Mouse (Mus musculus) liver, embryonic 12.5 days (tissue): ENCODE measurements around the gene Pygo2. TPM values are rescaled to one million over a fixed set of nuclear protein-coding genes. Genes with fewer than 3 reads are reported as not detected.

Experiments
- ATAC-seq: fragments of 200-750 bp; cut with Nextera tagmentation; 2 replicates; pipeline ENCODE4 v1.8.0; 2017; ENCODE audit warnings: moderate number of reproducible peaks, mild to moderate bottlenecking, moderate library complexity
- H3K27ac ChIP-seq: fragments of 300-500 bp; sonication (generic); 2 replicates; pipeline ENCODE4 v1.5.1; 2016; ENCODE audit warnings: mild to moderate bottlenecking
- H3K27me3 ChIP-seq: fragments of 300-500 bp; sonication (generic); replicated peaks from 2 replicates; pipeline ENCODE4 v1.6.1; 2016; ENCODE audit warnings: mild to moderate bottlenecking, moderate library complexity
- H3K36me3 ChIP-seq: fragments of 300-500 bp; sonication (generic); 2 replicates; pipeline ENCODE4 v1.6.1; 2016; ENCODE audit warnings: mild to moderate bottlenecking, moderate library complexity
- H3K4me1 ChIP-seq: fragments of 300-500 bp; sonication (generic); 2 replicates; pipeline ENCODE4 v1.6.1; 2016
- H3K4me2 ChIP-seq: fragments of 300-500 bp; sonication (generic); 2 replicates; pipeline ENCODE4 v1.6.1; 2016; ENCODE audit warnings: mild to moderate bottlenecking, moderate library complexity
- H3K4me3 ChIP-seq: fragments of 300-500 bp; sonication (generic); 2 replicates; pipeline ENCODE4 v1.5.1; 2016; ENCODE audit warnings: mild to moderate bottlenecking, moderate library complexity
- H3K9ac ChIP-seq: fragments of 300-500 bp; sonication (generic); 2 replicates; pipeline ENCODE4 v1.6.1; 2016; ENCODE audit warnings: mild to moderate bottlenecking, moderate library complexity
- H3K9me3 ChIP-seq: fragments of 300-500 bp; sonication (generic); replicated peaks from 2 replicates; pipeline ENCODE4 v1.6.1; 2016; ENCODE audit warnings: mild to moderate bottlenecking, moderate library complexity
- WGBS: fragments of 180-500 bp; shearing (Covaris S2); methylation state at CpG from one replicate; pipeline ENCODE4 v1.1.7; 2016; ENCODE audit not compliant: insufficient replicate concordance; 5-methylcytosine and 5-hydroxymethylcytosine counted together
- polyA plus RNA-seq: library from polyadenylated mRNA; unstranded; fragments of >200 nt; fragmentation: Nextera tagmentation; extraction: Ambion mirVana; gene quantifications from 2 replicates; pipeline ENCODE4 v1.2.1, GENCODE M21; 2016

Pygo2 gene
- polyA plus RNA-seq, 1 experiment from 2014 or later: 23.1 TPM

DNA sequence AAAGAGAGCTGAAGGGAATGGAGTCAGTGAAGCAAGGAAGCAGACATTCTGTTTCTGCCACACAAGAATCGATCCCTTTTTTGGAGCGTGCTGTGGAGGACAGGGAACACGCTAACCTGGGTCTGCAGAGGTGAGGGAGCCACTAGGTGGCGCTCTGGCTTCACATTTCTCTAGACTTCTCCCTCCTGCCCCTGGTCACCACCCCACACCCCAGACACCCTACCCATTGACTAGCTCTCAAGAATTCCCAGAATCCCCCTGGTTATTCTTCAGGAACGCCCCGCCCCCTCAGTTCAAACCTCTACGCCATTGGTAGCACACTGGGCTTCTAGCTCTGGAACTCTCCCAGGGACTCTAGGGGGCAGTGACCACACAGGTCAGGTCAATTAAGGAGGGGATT is 19.5 kb downstream of the Pygo2 start:
- Histone ChIP-seq H3K4me1 (peaks cover 45% of the 10 kb centered on the region), H3K27ac (peak overlapping the region; percentile 53), H3K27me3 (no peaks in the 10 kb centered on the region), H3K9me3 (no peaks in the 10 kb centered on the region), H3K4me2 (peak overlapping the region; percentile 46), H3K36me3 (peaks cover 22% of the 10 kb centered on the region), H3K9ac (peak overlapping the region; percentile 46), H3K4me3 (0 out of 2 replicates have a peak overlapping the region, but pooled peaks have one; percentile 2)
- ATAC-seq: peak; percentile 67
- WGBS: 14% methylated on average over 7 of the region's 7 CpGs

DNA sequence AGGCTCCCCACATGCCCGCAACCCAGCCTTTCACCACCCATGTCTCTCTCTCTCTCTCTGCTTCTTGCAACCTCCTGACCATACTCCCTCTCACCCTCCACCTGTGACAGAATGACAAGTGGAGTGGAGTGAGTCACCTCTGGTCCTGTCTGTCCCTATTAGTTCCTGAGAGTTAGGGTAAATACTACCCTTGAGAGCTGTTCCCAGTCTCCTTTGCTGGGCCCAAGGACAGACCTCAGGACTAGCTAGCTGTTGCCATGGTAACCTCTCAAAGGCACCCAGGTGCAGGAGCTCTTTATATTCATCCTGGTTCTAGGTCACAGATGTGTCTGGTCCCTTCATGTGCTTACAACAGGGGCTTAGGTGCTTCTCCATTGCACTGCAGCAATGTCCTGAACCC is 21.9 kb downstream of the Pygo2 start:
- no peak for ATAC-seq

DNA sequence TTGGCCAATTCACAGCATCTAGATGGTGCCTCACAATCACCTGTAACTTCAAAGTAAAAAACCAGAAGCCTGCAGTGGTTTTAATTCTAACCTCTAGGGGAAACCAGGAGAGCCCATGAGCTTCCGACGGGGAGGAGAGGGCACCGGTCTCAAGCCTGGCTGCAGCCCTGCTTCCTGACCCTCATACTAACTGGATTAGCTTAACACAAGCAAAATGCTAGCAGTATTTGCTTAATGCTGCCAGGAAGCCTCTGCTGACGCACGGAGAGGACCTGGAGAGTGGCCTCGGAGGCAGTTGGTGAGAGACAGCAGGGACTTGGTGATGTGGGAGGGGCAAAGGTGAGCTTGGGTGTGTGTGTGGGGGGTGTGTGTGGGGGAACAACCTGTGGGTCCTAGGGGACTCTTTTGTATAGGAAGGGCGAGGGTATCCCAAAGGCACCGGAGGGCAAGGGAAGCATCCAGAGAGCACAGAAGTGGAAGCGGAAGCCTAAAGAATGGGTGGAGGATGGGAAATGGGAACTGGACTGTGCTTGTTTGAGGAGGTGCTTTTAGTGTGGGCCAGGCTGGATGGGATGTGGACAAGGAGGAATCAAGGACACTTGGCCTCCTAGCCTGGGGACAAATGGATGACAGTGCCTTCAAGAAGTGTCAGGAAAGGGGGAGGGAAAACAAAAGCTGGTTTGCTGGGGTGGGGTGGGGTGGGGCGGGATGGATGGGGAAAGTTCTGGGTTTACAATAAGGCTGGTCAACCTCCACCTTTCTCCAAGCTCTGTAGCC is 24.6 kb downstream of the Pygo2 start, which contains the start of gene Pmvk:
Gene Pmvk (plus strand): TSS at position 141 of the 777 bp plus-strand sequence.
- Histone ChIP-seq H3K4me1 (peaks cover 57% of the 10 kb centered on the region), H3K27ac (no peak within 1 kb of the TSS), H3K4me2 (no peak within 1 kb of the TSS), H3K27me3 (no peaks in the 10 kb centered on the region), H3K9me3 (no peaks in the 10 kb centered on the region), H3K9ac (no peak within 1 kb of the TSS), H3K4me3 (no peak within 1 kb of the TSS), H3K36me3 (no peaks in the 10 kb centered on the region)
- no peak for ATAC-seq
- WGBS: 65% methylated on average over 10 of the region's 10 CpGs

More for the DNA sequence above, 21.9 kb downstream of the Pygo2 start:
- Histone ChIP-seq H3K4me2 (no peak overlapping the region), H3K9me3 (no peaks in the 10 kb centered on the region), H3K9ac (no peak overlapping the region), H3K36me3 (0 out of 2 replicates have a peak, but pooled peaks cover 5% of the 10 kb centered on the region), H3K27me3 (no peaks in the 10 kb centered on the region), H3K27ac (no peak overlapping the region), H3K4me1 (peaks cover 54% of the 10 kb centered on the region), H3K4me3 (no peak overlapping the region)
- 71% methylated on average over 1 of the region's 1 CpGs for WGBS

DNA sequence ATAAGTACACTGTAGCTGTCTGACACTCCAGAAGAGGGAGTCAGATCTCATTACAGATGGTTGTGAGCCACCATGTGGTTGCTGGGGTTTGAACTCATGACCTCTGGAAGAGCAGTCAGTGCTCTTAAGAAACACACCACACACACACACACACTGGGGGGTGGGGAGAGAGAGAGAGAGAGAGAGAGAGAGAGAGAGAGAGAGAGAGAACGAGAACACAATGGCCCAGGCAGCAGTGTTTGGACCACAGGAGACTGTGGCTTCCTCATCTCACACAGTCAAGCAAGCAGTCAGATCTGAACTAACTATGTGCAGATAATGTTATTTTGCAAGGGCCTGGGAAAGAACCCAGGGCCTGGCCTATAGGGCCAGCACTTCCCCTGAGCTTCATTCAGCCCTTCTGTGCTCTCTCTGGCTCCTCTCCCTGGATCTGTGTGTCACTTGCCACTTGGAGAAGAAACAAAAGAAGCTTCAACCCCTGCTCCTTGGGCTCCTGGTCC is 25.8 kb downstream of the Pygo2 start:
- peaks cover 57% of the 10 kb centered on the region for H3K4me1 ChIP-seq
- H3K36me3 ChIP-seq: 0 out of 2 replicates have a peak, but pooled peaks cover 4% of the 10 kb centered on the region
- no peak overlapping the region for H3K4me3 ChIP-seq
- H3K9ac ChIP-seq: no peak overlapping the region
- no peaks in the 10 kb centered on the region for H3K27me3 ChIP-seq
- WGBS: 38% methylated on average over 1 of the region's 1 CpGs
- no peak overlapping the region for H3K27ac ChIP-seq
- ATAC-seq: no peak
- H3K4me2 ChIP-seq: no peak overlapping the region
- H3K9me3 ChIP-seq: 0 out of 2 replicates have a peak, but pooled peaks cover 3% of the 10 kb centered on the region

DNA sequence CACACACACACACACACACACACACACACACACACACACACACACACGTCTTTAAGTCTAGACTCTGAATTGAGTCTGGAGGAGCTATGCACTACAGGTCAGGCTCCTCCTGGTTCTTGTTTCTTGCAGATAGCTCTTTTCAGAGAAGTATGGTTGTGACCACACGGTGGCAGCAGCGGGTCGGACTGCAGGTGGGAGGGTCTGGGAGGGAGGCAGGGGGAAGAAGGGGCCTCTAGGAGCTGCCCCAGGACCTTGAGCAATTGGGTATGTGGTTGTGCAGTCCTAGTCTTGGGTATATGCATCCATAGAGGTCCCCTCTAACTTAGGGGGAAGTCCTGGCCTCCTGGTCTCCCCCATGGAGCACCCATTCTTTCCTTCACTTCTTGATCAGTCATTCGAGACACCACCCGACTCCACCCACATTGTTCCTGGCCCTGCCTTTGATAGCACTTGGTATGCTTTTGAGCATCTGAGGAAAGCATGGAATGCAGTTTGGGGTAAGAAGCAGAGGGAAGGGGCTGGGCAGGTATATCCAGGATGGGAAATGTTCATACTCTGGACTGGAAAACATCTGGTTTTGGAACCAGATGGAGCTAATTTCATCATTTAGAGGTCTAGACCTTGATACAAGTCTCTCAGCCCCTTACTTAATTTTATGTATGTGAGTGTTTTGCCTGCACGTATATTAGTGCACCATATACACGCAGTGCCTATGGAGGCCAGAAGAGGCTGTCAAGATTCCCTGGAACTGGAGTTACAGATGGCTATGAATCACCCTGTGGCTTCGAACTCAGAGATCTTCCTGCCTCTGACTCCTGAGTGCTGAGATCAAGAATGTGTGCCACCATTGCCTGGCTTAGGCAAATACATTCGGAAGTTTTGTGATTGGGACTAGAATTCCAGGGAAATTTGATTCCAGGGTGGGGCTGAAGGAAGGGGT is 27.0 kb downstream of the Pygo2 start:
- Histone ChIP-seq H3K4me2 (peak overlapping the region; percentile 46), H3K27ac (0 out of 2 replicates have a peak overlapping the region, but pooled peaks have one; percentile 84), H3K36me3 (peaks cover 10% of the 10 kb centered on the region), H3K9ac (peak overlapping the region; percentile 17; the same call in 1 of the 2 replicates), H3K9me3 (0 out of 2 replicates have a peak, but pooled peaks cover 3% of the 10 kb centered on the region), H3K4me1 (peaks cover 46% of the 10 kb centered on the region), H3K4me3 (no peak overlapping the region), H3K27me3 (no peaks in the 10 kb centered on the region)
- peak; percentile 41 for ATAC-seq
- 35% methylated on average over 10 of the region's 10 CpGs for WGBS

DNA sequence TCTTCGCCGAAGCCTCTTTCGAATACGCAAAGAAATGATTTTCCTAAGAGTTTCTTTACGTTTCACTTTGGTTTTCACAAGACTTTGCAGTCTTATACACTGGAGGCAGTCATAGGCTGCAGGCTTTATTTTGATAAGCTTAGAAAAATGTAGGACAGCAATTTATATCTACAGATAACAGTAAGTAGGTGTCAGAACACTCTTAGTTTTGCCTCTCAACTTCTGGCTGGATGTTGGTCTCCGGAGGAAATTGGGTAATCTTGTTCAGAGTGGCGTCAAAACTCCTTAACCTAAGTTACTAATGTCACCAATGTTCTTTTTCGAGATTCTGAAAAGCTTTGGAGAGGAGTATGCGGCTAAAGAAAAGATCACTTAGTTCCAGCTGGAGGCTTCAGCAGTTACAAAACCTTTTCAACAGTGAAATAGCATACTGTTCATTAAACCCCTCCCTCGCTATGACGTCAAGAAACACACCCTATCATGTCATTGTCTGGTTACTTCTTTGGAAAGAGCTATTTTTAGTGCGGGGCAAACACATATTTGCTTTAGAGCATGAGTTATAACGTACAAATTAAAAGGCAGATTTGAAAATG is 28.5 kb downstream of the Pygo2 start:
- Histone ChIP-seq H3K27ac (peak overlapping the region; percentile 84), H3K4me2 (peak overlapping the region; percentile 86), H3K4me3 (peak overlapping the region; percentile 71), H3K9ac (peak overlapping the region; percentile 83; the same call in 1 of the 2 replicates), H3K27me3 (no peaks in the 10 kb centered on the region), H3K4me1 (peaks cover 46% of the 10 kb centered on the region), H3K9me3 (0 out of 2 replicates have a peak, but pooled peaks cover 3% of the 10 kb centered on the region), H3K36me3 (peaks cover 16% of the 10 kb centered on the region)
- WGBS: 45% methylated on average over 13 of the region's 13 CpGs
- ATAC-seq: peak; percentile 63

DNA sequence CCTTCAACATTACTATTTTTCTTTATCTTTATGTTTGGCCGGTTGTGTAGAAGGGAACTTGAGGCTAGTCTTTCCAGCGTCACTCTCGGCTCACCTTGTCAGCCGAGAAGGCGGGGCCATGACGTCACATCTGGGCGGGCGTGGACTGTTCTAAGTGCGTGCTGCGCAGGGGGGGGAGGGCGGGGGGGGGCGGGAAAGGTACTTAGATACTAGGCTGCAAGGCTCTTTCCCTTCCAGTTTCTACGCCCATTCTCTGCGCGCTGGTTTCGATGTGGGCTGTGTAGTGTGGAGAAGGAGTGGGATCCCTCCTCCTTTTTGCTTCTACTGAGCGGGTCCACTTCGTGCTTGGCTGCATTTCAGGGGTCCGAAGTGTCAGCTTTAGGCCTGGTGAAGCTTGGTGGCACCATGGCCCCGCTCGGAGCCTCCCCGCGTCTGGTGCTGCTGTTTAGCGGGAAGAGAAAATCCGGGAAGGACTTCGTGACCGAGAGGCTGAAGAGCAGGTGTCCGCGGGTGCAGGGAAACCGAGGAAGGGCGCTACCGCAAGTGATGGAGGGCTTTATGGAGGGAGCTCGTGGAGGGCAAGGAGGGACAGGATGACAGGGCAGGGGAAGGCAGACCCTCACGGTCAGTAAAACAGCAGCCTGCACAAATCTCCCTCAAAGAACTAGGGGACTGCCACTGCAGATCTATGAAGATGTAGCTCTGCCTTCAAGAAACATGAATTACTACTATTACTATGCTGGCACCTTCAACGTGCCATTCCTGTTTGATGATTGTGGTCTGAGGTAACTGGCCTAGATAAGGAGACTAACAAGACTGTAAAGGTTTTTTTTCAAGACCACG is 29.2 kb downstream of the Pygo2 start:
- Histone ChIP-seq H3K4me1 (peaks cover 46% of the 10 kb centered on the region), H3K4me3 (peak overlapping the region; percentile 71), H3K9me3 (0 out of 2 replicates have a peak, but pooled peaks cover 3% of the 10 kb centered on the region), H3K4me2 (peak overlapping the region; percentile 86), H3K27ac (peak overlapping the region; percentile 84), H3K9ac (peak overlapping the region; percentile 83), H3K36me3 (peaks cover 19% of the 10 kb centered on the region), H3K27me3 (no peaks in the 10 kb centered on the region)
- under 1% methylated on average over 32 of the region's 36 CpGs for WGBS
- peak; percentile 85 for ATAC-seq

DNA sequence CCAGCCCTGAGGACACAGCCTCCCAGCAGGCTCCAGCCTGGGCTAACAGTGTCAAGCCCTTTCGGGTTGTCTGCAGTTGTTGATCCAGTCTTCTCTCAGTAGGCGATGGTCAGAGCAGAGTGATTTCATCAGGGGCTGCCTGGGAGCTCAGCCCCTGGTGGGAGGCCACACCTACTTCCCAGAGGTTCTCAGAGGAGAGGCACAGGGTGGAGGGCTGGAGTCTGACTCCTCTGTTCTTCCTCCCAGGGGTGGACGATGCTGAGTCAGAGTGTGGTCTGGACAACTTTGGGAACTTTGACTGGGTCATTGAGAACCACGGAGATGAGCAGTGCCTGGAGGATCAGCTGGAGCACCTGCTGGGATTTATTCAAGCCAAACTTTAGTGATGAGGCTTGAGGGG is 38.3 kb downstream of the Pygo2 start:
- Histone ChIP-seq H3K36me3 (peaks cover 43% of the 10 kb centered on the region), H3K27me3 (no peaks in the 10 kb centered on the region), H3K4me1 (no peaks in the 10 kb centered on the region), H3K9ac (no peak overlapping the region), H3K4me2 (no peak overlapping the region), H3K27ac (no peak overlapping the region), H3K4me3 (no peak overlapping the region), H3K9me3 (no peaks in the 10 kb centered on the region)
- no peak for ATAC-seq
- 36% methylated on average over 4 of the region's 4 CpGs for WGBS

DNA sequence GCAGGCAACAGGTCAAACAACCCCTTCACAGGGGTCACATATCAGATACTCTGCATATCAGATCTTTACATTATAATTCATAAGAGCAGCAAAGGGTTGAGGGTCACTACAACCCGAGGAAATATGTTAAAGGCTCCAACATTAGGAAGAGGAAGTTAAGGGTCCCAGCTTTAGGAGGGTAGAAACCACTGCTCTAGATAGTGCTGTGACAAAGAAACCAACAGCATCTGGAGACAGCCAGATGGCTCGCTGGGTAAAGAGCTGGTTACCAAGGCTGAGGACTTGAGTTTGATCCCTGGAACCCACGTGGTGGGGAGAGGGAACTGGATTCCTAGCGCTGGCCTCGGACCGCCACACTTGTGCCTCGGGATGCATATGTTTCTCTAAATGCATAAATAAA is 42.3 kb downstream of the Pygo2 start:
- Histone ChIP-seq H3K27me3 (no peaks in the 10 kb centered on the region), H3K9me3 (no peaks in the 10 kb centered on the region), H3K4me3 (no peak overlapping the region), H3K36me3 (peaks cover 27% of the 10 kb centered on the region), H3K9ac (no peak overlapping the region), H3K27ac (no peak overlapping the region), H3K4me1 (no peaks in the 10 kb centered on the region), H3K4me2 (no peak overlapping the region)
- no peak for ATAC-seq
- 28% methylated on average over 7 of the region's 7 CpGs for WGBS

DNA sequence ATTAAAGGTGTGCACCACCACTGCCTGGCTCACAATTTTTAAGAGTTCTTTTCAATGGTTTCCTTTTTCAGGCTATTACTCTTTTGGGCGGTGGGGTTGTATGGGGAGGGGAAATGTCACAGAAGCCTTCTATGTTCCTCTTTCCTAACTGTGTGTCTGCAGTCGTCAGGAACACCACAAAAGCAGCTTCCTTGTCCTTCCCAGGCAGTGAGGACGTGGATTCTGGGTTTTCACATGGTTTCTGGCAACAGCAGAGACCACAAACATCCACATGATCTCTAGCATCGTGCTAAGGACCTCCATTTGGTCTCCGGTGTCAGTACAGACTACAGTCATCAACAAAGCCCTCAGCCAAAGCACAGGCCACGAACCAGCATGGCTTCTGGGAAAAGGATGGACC is 43.8 kb downstream of the Pygo2 start:
- no peaks in the 10 kb centered on the region; the same call in 1 of the 2 replicates for H3K27me3 ChIP-seq
- H3K4me2 ChIP-seq: no peak overlapping the region
- 38% methylated on average over 6 of the region's 6 CpGs for WGBS
- H3K27ac ChIP-seq: no peak overlapping the region
- no peaks in the 10 kb centered on the region for H3K4me1 ChIP-seq
- H3K4me3 ChIP-seq: no peak overlapping the region
- H3K9me3 ChIP-seq: no peaks in the 10 kb centered on the region
- ATAC-seq: no peak
- peaks cover 12% of the 10 kb centered on the region for H3K36me3 ChIP-seq
- H3K9ac ChIP-seq: no peak overlapping the region
